Mouse (Mus musculus): ENCODE results near the gene Eif2ak2. TPM values are rescaled to one million over a fixed set of nuclear protein-coding genes. Genes with fewer than 3 reads are reported as not detected.

Eif2ak2 gene
- polyA plus RNA-seq, 1 experiment from 2014 or later: 13.5 TPM

DNA sequence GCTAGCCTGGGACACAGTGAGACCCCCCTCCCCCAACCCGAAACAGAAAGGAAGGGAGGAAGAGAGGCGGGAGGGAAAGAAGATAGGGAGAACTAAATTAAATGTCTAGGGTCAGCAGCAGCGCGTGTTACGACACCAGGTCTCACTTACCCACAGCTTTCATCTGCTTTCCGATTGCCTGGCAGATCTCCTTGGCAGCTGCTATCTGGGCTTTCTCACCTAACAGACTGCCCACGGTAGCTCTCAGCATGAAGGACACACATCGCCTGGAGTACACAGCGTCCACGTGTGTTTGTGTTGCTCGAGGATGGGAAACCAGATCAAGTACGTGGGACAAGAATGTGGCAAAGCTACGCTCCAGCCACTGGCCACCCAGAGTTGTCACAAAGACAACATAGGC is 58.0 kb downstream of the Eif2ak2 start:
- H3K27me3 ChIP-seq: no peaks in the 10 kb centered on the region
- no peak overlapping the region for H3K4me3 ChIP-seq
- H3K36me3 ChIP-seq: peaks cover 74% of the 10 kb centered on the region
- H3K9ac ChIP-seq: no peak overlapping the region
- no peak overlapping the region for H3K4me2 ChIP-seq (replicated peaks)
- H3K27ac ChIP-seq: no peak overlapping the region
- H3K4me1 ChIP-seq: no peaks in the 10 kb centered on the region
- no peak for ATAC-seq (ENCODE audit: low FRiP score, low read depth)
- 84% methylated on average over 13 of the region's 13 CpGs for WGBS
- H3K9me3 ChIP-seq: no peaks in the 10 kb centered on the region

DNA sequence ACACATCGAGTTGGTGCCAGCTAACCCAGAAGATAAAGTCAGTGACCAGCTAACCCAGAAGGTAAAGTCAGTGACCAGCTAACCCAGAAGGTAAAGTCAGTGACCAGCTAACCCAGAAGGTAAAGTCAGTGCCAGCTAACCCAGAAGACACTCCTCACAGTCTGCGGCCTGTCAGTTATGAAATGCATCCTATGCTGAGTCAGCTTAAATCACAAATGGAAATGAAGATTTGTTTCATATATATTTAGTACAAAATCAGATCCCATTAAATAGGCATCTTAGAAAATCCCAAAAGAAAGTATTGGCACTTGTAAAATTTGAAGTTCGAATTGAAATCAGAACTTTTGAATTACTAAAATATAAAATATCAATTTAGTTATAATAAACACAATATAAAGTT is 72.8 kb downstream of the Eif2ak2 start:
- Histone ChIP-seq H3K27me3 (no peaks in the 10 kb centered on the region), H3K27ac (no peak overlapping the region), H3K4me1 (no peaks in the 10 kb centered on the region), H3K9me3 (no peaks in the 10 kb centered on the region), H3K4me2 (replicated peaks) (no peak overlapping the region), H3K36me3 (peaks cover 38% of the 10 kb centered on the region), H3K9ac (no peak overlapping the region), H3K4me3 (no peak overlapping the region)
- ATAC-seq (ENCODE audit: low FRiP score, low read depth): no peak
- WGBS: 92% methylated on average over 3 of the region's 3 CpGs

GRCm38 (mm10) chr17:78809019-78809418 is 73.4 kb downstream of the Eif2ak2 start:
- H3K4me2 ChIP-seq (replicated peaks): no peak overlapping the region
- H3K4me3 ChIP-seq: no peak overlapping the region
- peaks cover 36% of the 10 kb centered on the region for H3K36me3 ChIP-seq
- no peaks in the 10 kb centered on the region for H3K9me3 ChIP-seq
- no peak overlapping the region for H3K27ac ChIP-seq
- ATAC-seq (ENCODE audit: low FRiP score, low read depth): no peak
- no peaks in the 10 kb centered on the region for H3K4me1 ChIP-seq
- no peak overlapping the region for H3K9ac ChIP-seq
- H3K27me3 ChIP-seq: no peaks in the 10 kb centered on the region

Other genes starting within 250 kb of the Eif2ak2 start
- 4.7 and 5.2 TPM in 2 replicates for gene Strn, start 145.4 kb downstream of the Eif2ak2 start, polyA plus RNA-seq (2015; fragmentation: Nextera tagmentation; extraction: Ambion mirVana)
- gene Heatr5b, start 47.2 kb downstream of the Eif2ak2 start, polyA plus RNA-seq (2015; fragmentation: Nextera tagmentation; extraction: Ambion mirVana): 13.2 and 14.3 TPM in 2 replicates
- 55.4 and 56.9 TPM in 2 replicates for gene Gpatch11, start 47.0 kb downstream of the Eif2ak2 start, polyA plus RNA-seq (2015; fragmentation: Nextera tagmentation; extraction: Ambion mirVana)
- gene Sult6b1, start 24.4 kb upstream of the Eif2ak2 start, polyA plus RNA-seq (2015; fragmentation: Nextera tagmentation; extraction: Ambion mirVana): not detected in 2 replicates
- gene Cebpzos, start 33.9 kb upstream of the Eif2ak2 start, polyA plus RNA-seq (2015; fragmentation: Nextera tagmentation; extraction: Ambion mirVana): 94.3 and 99.8 TPM in 2 replicates
- 65.5 and 68.1 TPM in 2 replicates for gene Cebpz, start 54.5 kb upstream of the Eif2ak2 start, polyA plus RNA-seq (2015; fragmentation: Nextera tagmentation; extraction: Ambion mirVana)
- 60.0 and 61.6 TPM in 2 replicates for gene Ndufaf7, start 54.6 kb upstream of the Eif2ak2 start, polyA plus RNA-seq (2015; fragmentation: Nextera tagmentation; extraction: Ambion mirVana)
- 44.2 and 48.2 TPM in 2 replicates for gene Prkd3, start 138.2 kb upstream of the Eif2ak2 start, polyA plus RNA-seq (2015; fragmentation: Nextera tagmentation; extraction: Ambion mirVana)
- 4.1 and 5.7 TPM in 2 replicates for gene Qpct, start 169.3 kb upstream of the Eif2ak2 start, polyA plus RNA-seq (2015; fragmentation: Nextera tagmentation; extraction: Ambion mirVana)